Mouse (Mus musculus) ES-E14 (cell line): ENCODE measurements around the gene Ttc5. TPM values are rescaled to one million over a fixed set of nuclear protein-coding genes. Genes with fewer than 3 reads are reported as not detected.
"Not testable (repeated sequence)": the region's sequence is repeated elsewhere in the genome, so short reads cannot be mapped to it uniquely, and the experiment has no call there.

ENCODE experiments used
- DNase-seq: peaks from one replicate; pipeline ENCODE4 v3.0.0-alpha.2; 2013; ENCODE audit warnings: low read depth, low spot score
- H3K27ac ChIP-seq: 2 replicates; pipeline ENCODE4 v1.5.1; 2012; ENCODE audit warnings: low read depth, mild to moderate bottlenecking, low read length, moderate library complexity, mixed read lengths; ENCODE audit not compliant: poor library complexity, insufficient read depth, severe bottlenecking
- H3K36me3 ChIP-seq: 2 replicates; pipeline ENCODE4 v1.6.1; 2012; ENCODE audit warnings: mild to moderate bottlenecking, low read length, moderate library complexity, mixed read lengths; ENCODE audit not compliant: control insufficient read depth, poor library complexity, insufficient read depth, severe bottlenecking
- H3K4me1 ChIP-seq, 2 experiments: fragments of 150-350 bp in 1 of 2; sonication (generic) in 1 of 2; 2 replicates each; pipeline ENCODE4 v1.6.1; 2012; ENCODE audit warnings: low read length in 2 of 2, mild to moderate bottlenecking in 1 of 2, mixed read lengths in 1 of 2; ENCODE audit not compliant: control insufficient read depth in 2 of 2, insufficient read depth in 2 of 2, poor library complexity in 1 of 2
- H3K4me3 ChIP-seq, 2 experiments: fragments of 150-350 bp in 1 of 2; sonication (generic) in 1 of 2; 2 replicates each; pipeline ENCODE4 v1.5.1; 2012; ENCODE audit warnings: low read length in 2 of 2, low read depth in 1 of 2, mild to moderate bottlenecking in 1 of 2, mixed read lengths in 1 of 2; ENCODE audit not compliant: insufficient read depth in 1 of 2, poor library complexity in 1 of 2, severe bottlenecking in 1 of 2
- H3K9ac ChIP-seq: 2 replicates; pipeline ENCODE4 v1.6.1; 2012; ENCODE audit warnings: low read depth, mild to moderate bottlenecking, low read length, mixed read lengths; ENCODE audit not compliant: poor library complexity, insufficient read depth, severe bottlenecking
- H3K9me3 ChIP-seq: fragments of 150-350 bp; sonication (generic); 2 replicates; pipeline ENCODE4 v1.6.1; 2012; ENCODE audit warnings: low read depth, mild to moderate bottlenecking, low read length; ENCODE audit not compliant: control insufficient read depth, insufficient read depth
- CHD2 ChIP-seq: IDR thresholded peaks from 2 replicates; pipeline ENCODE4 v1.6.1; 2014; ENCODE audit warnings: mild to moderate bottlenecking, low read depth, low read length, inconsistent platforms
- HCFC1 ChIP-seq: IDR thresholded peaks from 2 replicates; pipeline ENCODE4 v1.6.1; 2012; ENCODE audit warnings: low read length, inconsistent platforms, borderline replicate concordance; ENCODE audit not compliant: insufficient read depth
- MAFK ChIP-seq: IDR thresholded peaks from 2 replicates; pipeline ENCODE4 v1.6.1; 2014; ENCODE audit warnings: mild to moderate bottlenecking, low read depth, low read length, inconsistent platforms; ENCODE audit not compliant: insufficient read depth
- ZC3H11A ChIP-seq: IDR thresholded peaks from 2 replicates; pipeline ENCODE4 v1.6.1; 2012; ENCODE audit warnings: low read depth, mild to moderate bottlenecking, inconsistent platforms, low read length, borderline replicate concordance
- ZNF384 ChIP-seq: IDR thresholded peaks from 2 replicates; pipeline ENCODE4 v1.6.1; 2012; ENCODE audit warnings: low read depth, low read length, inconsistent platforms
- in situ Hi-C, 2 experiments: fragments of 600-800 bp; cut with MboI; formaldehyde crosslinking; loops; one replicate each; pipeline ENCODE4 v1.15.1; 2025; ENCODE audit warnings: low sequenced_read_pairs in 2 of 2, inconsistent platforms in 1 of 2; ENCODE audit not compliant: unreplicated experiment in 2 of 2
- total RNA-seq: library from RNA; depleted of rRNA; stranded (reverse); fragments of 300-350 nt; gene quantifications from 2 replicates; pipeline ENCODE4 v1.2.3, GENCODE M21; 2012

Gene Ttc5
- total RNA-seq, 1 experiment = 28.4 TPM

GRCm38 (mm10) chr14:50807487-50808072 lies 22.3 kb upstream of the Ttc5 start, which contains the start of the genes Ccnb1ip1 and Parp2:
Gene Ccnb1ip1 (minus strand): TSS chr14:50807732.
Gene Parp2 (plus strand): TSS chr14:50807841.
- Histone ChIP-seq H3K9me3 (no peaks in the 10 kb centered on the region), H3K27ac (peak within 1 kb of the TSS; percentile 74; the same call in 1 of the 2 replicates), H3K4me1 (peaks cover 2 to 5% of the 10 kb centered on the region in 2 experiments; a peak in 3 of 4 replicates), H3K4me3 (peak within 1 kb of the TSS; percentile 91 to 95), H3K9ac (peak within 1 kb of the TSS; percentile 98), H3K36me3 (peaks cover 16% of the 10 kb centered on the region)
- DNase-seq = peak; percentile 96
- in situ Hi-C loops = no loop called here
- no peak for TF ChIP-seq CHD2
- no peak for TF ChIP-seq ZC3H11A
- TF ChIP-seq MAFK = no peak
- TF ChIP-seq ZNF384 = no peak
- peak; percentile 73; the same call in 1 of the 2 replicates for TF ChIP-seq HCFC1

DNA sequence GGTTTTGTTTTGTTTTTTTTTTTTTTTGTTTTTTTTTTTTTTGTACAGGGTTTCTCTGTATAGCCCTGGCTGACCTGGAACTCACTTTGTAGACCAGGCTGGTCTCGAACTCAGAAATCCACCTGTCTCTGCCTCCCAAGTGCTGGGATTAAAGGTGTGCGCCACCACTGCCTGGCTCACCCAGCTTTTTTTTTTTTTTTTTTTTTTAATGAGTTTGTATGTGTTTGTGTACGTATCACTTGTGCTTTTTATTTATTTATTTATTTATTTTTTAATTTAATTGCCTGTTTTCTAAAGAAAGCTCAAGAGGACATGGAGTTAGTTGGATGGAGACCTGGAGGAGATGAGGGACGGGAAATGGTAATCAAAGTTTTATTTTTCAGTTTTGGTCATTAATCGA lies 21.1 kb upstream of the Ttc5 start:
- H3K4me1 ChIP-seq, in situ Hi-C loops, DNase-seq, H3K27ac ChIP-seq, H3K9me3 ChIP-seq, H3K9ac ChIP-seq: not testable (repeated sequence)
- H3K4me3 ChIP-seq = peak overlapping the region in 1 of 2 experiments; percentile 58; a peak in 1 of 4 replicates
- peaks cover 25% of the 10 kb centered on the region for H3K36me3 ChIP-seq

- no peaks in the 10 kb centered on the region for H3K9me3 ChIP-seq
- H3K36me3 ChIP-seq = peaks cover 28% of the 10 kb centered on the region
- in situ Hi-C loops = no loop called here
- H3K4me3 ChIP-seq = peak overlapping the region; percentile 80 to 97
- TF ChIP-seq HCFC1 (no peak), ZNF384 (no peak), MAFK (no peak), ZC3H11A (no peak), CHD2 (no peak)
- H3K4me1 ChIP-seq = peaks cover 3 to 5% of the 10 kb centered on the region in 2 experiments; a peak in 3 of 4 replicates
- no peak for DNase-seq
- H3K9ac ChIP-seq = peak overlapping the region; percentile 92
- H3K27ac ChIP-seq = peak overlapping the region; percentile 76; the same call in 1 of the 2 replicates
Measured at GRCm38 (mm10) chr14:50804683-50805082, 19.4 kb upstream of the Ttc5 start.

GRCm38 (mm10) chr14:50802843-50803562 lies 17.7 kb upstream of the Ttc5 start:
- H3K27ac ChIP-seq = peak overlapping the region; percentile 81; the same call in 1 of the 2 replicates
- no peaks in the 10 kb centered on the region for H3K9me3 ChIP-seq
- DNase-seq = no peak
- peak overlapping the region; percentile 80 to 97 for H3K4me3 ChIP-seq
- peaks cover 0 to 2% of the 10 kb centered on the region in 2 experiments; a peak in 1 of 4 replicates for H3K4me1 ChIP-seq
- peaks cover 41% of the 10 kb centered on the region for H3K36me3 ChIP-seq
- in situ Hi-C loops = no loop called here
- peak overlapping the region; percentile 92 for H3K9ac ChIP-seq
- no peak for TF ChIP-seq CHD2
- TF ChIP-seq HCFC1 = no peak
- TF ChIP-seq ZC3H11A = no peak
- no peak for TF ChIP-seq ZNF384
- no peak for TF ChIP-seq MAFK
